Mouse (Mus musculus) cerebellum, adult 11-12 months (tissue): Measurements from ENCODE around the gene Sfrp4.

Source experiments
- DNase-seq: peaks from one replicate; pipeline ENCODE4 v3.0.0; 2022

Sfrp4 gene

GRCm38 (mm10) chr13:19640203-19640851, 17.4 kb downstream of the Sfrp4 start:
- DNase-seq: no peak

- DNase-seq: no peak
These were observed 20.6 kb downstream of the Sfrp4 start for GRCm38 (mm10) chr13:19643519-19643918.

- no peak for DNase-seq
These were observed 21.3 kb downstream of the Sfrp4 start for GRCm38 (mm10) chr13:19644225-19644624.

- no peak for DNase-seq
These were observed 26.9 kb downstream of the Sfrp4 start for GRCm38 (mm10) chr13:19649824-19650223.

- no peak for DNase-seq
These were observed 29.5 kb downstream of the Sfrp4 start for GRCm38 (mm10) chr13:19652405-19652804.

DNA sequence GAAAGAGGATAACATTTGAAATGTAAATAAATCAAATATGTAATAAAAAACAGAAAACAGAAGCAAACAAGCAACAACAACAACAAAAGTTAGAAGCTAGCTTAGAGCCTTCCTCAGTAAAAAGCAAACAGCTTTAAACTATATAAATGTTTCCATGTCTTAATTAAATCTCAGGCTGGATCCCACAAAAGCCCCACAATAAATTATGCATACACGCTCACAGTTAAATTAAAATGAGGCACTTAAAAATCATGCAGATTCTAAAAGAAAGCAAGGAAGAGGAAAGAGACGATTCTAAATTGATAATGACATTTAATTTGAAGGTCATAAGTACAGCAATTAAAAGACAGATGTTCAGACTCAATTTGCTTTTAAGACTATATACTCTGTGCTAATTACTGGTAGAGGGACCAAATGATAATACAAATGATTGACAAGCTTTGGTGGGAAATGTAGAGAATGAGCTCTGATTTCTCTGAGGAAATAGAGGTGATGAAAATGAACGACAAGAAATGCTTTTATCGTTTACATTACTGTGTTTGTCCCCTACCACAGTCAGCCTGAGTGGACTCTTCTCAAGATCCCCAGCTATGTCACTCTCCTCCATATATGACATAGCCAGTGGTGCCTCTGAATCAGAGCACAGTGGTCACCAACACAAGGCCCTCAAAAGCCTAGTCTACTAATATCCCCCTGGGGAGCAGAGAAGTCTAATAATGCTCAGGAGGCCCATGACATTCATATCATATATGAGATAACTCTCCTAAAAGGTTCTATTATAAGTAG, 45.6 kb downstream of the Sfrp4 start:
- DNase-seq: no peak

DNA sequence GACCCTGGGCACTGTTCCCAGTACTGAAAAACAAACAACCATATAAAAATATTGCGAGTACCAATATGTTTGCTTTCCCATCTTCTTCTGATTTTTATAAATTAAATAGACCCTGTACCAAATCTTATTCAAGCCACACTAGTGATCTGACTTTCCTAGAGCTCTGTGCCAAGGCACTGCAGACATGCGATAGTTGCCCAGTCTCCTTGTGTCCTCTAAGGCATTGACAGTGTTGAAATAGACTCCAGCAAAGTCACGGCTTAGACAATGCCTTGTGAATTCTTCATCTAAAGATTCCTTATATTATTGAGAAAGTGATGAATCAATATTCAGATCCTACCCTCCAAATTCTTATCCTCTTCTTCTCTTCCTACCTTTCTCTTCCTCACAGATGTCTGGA, 51.1 kb downstream of the Sfrp4 start:
- DNase-seq: no peak

DNA sequence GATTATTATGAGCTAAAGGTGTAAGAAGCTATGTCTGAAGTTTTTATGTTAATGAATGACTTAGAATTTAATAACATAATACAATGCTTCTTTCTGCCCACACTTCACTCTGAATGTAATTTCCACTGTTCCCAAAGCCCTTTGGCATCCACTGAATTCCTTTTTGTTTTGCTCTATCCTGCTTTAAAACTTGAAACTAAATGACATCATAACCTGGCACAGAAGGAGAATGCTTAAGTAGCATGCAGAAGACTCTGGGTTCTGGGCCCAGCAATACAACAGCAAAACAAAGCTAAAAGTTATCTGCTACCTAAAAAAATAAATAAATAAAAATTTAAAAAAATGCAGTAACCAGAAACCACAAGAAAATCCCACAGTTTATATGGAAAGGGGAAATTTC, 51.7 kb downstream of the Sfrp4 start:
- no peak for DNase-seq
